Mouse (Mus musculus): ENCODE data around the gene Stt3b.
A peak's percentile ranks its signal among the peaks of the same experiment; 100 is the strongest.

The Stt3b gene

GRCm38 (mm10) chr9:115310346-115311222, at the start of gene Stt3b:
Gene Stt3b (minus strand): TSS chr9:115310421.
- peak; percentile 100 for DNase-seq (ENCODE audit: low read depth, low spot score)

- DNase-seq (ENCODE audit: low read depth, low spot score): no peak
Observed at GRCm38 (mm10) chr9:115358421-115358820, 48.2 kb upstream of the Stt3b start.

GRCm38 (mm10) chr9:115357996-115358395, 47.8 kb upstream of the Stt3b start:
- no peak for DNase-seq (ENCODE audit: low read depth, low spot score)

- DNase-seq (ENCODE audit: low read depth, low spot score): no peak
Observed at GRCm38 (mm10) chr9:115356731-115357458, 46.7 kb upstream of the Stt3b start.

GRCm38 (mm10) chr9:115355972-115356371, 45.8 kb upstream of the Stt3b start:
- peak; percentile 22 for DNase-seq (ENCODE audit: low read depth, low spot score)

GRCm38 (mm10) chr9:115349741-115350512, 39.7 kb upstream of the Stt3b start:
- no peak for DNase-seq (ENCODE audit: low read depth, low spot score)

GRCm38 (mm10) chr9:115349106-115349505, 38.9 kb upstream of the Stt3b start:
- DNase-seq (ENCODE audit: low read depth, low spot score): no peak

- DNase-seq (ENCODE audit: low read depth, low spot score): no peak
Observed at GRCm38 (mm10) chr9:115344930-115345329, 34.7 kb upstream of the Stt3b start.

GRCm38 (mm10) chr9:115341576-115341975, 31.4 kb upstream of the Stt3b start:
- no peak for DNase-seq (ENCODE audit: low read depth, low spot score)

- no peak for DNase-seq (ENCODE audit: low read depth, low spot score)
Observed at GRCm38 (mm10) chr9:115340212-115340815, 30.1 kb upstream of the Stt3b start.

GRCm38 (mm10) chr9:115338816-115339215, 28.6 kb upstream of the Stt3b start:
- DNase-seq (ENCODE audit: low read depth, low spot score): no peak

- DNase-seq (ENCODE audit: low read depth, low spot score): no peak
Observed at GRCm38 (mm10) chr9:115333016-115333415, 22.8 kb upstream of the Stt3b start.

- no peak for DNase-seq (ENCODE audit: low read depth, low spot score)
Observed at GRCm38 (mm10) chr9:115332339-115332738, 22.1 kb upstream of the Stt3b start.

- DNase-seq (ENCODE audit: low read depth, low spot score): peak; percentile 30
Observed at GRCm38 (mm10) chr9:115330861-115331476, 20.7 kb upstream of the Stt3b start.

- DNase-seq (ENCODE audit: low read depth, low spot score): no peak
Observed at GRCm38 (mm10) chr9:115326533-115326890, 16.3 kb upstream of the Stt3b start.

GRCm38 (mm10) chr9:115325831-115326532, 15.8 kb upstream of the Stt3b start:
- DNase-seq (ENCODE audit: low read depth, low spot score): no peak

GRCm38 (mm10) chr9:115323572-115323971, 13.4 kb upstream of the Stt3b start:
- DNase-seq (ENCODE audit: low read depth, low spot score): no peak

GRCm38 (mm10) chr9:115322385-115322784, 12.2 kb upstream of the Stt3b start:
- no peak for DNase-seq (ENCODE audit: low read depth, low spot score)

- DNase-seq (ENCODE audit: low read depth, low spot score): peak; percentile 40
Observed at GRCm38 (mm10) chr9:115321052-115321451, 10.8 kb upstream of the Stt3b start.

- DNase-seq (ENCODE audit: low read depth, low spot score): no peak
Observed at GRCm38 (mm10) chr9:115320156-115320555, 9.9 kb upstream of the Stt3b start.
